ENCODE assay signal across 9 mouse cellular contexts in the genomic region with DNA sequence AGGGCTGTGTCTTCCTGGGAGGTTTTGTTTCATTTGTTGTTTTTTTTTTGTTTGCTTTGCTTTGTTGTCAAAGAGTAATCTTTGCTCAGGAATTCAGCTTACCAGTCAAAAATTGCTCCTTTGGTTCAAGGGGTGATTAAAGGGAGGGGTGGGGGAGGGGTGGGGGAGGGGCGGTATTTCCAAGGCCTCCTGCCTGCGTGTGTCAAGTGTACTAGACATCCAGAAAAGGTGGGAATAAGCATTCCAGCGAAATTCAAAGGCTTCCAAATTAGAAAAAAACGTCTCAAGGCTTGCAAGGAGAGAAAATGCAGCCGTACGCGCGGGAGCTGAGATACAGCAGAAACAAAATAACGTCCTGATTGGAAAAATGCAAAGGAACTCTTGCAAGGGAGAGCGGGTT. TPM values are rescaled to one million over a fixed set of nuclear protein-coding genes. Genes with fewer than 3 reads are reported as not detected.
DNase-seq lines count a peak whose midpoint lies in the region; ATAC-seq and TF ChIP-seq lines count a peak whose summit lies in the region.
"Had no signal": no experiment of that assay in that cellular context is flagged by ENCODE, and none has a peak within 500 bp of the region (broad histone marks: within the 10 kb centered on the region; RNA-seq: fewer than 3 reads in every experiment).

No protein-coding gene starts in this region.

- peak overlapping the region; percentile 80 for H3K27ac ChIP-seq in kidney, embryonic 16.5 days (ENCODE audit: low read length)
- no peak overlapping the region for H3K27ac ChIP-seq in embryonic facial prominence, embryonic 11.5 days (replicated peaks; ENCODE audit: low read depth, low read length)
- H3K27ac ChIP-seq in hindbrain, embryonic 13.5 days, result peak overlapping the region; percentile 77
- H3K27ac ChIP-seq in midbrain, postnatal 0 days (ENCODE audit: low read depth, low read length), result peak overlapping the region; percentile 51
- H3K27ac ChIP-seq: liver, embryonic 14.5 days had no signal

- no peaks in the 10 kb centered on the region for H3K9me3 ChIP-seq in kidney, embryonic 16.5 days (ENCODE audit: low read length)
- H3K9me3 ChIP-seq in embryonic facial prominence, embryonic 11.5 days (replicated peaks; ENCODE audit: control insufficient read depth, low read length), result no peaks in the 10 kb centered on the region
- no peaks in the 10 kb centered on the region for H3K9me3 ChIP-seq in hindbrain, embryonic 13.5 days
- no peaks in the 10 kb centered on the region for H3K9me3 ChIP-seq in midbrain, postnatal 0 days (ENCODE audit: low read length)

- 31% methylated on average over 10 of the region's 10 CpGs for WGBS in kidney, embryonic 16.5 days
- WGBS in embryonic facial prominence, embryonic 11.5 days, result 33% methylated on average over 10 of the region's 10 CpGs
- 21% methylated on average over 10 of the region's 10 CpGs for WGBS in hindbrain, embryonic 13.5 days
- WGBS in midbrain, postnatal 0 days, result 8% methylated on average over 10 of the region's 10 CpGs

- H3K9ac ChIP-seq in kidney, embryonic 16.5 days (replicated peaks; ENCODE audit: low read length), result peak overlapping the region; percentile 37
- peak overlapping the region; percentile 43 for H3K9ac ChIP-seq in embryonic facial prominence, embryonic 11.5 days (replicated peaks; ENCODE audit: low read length)
- H3K9ac ChIP-seq in hindbrain, embryonic 13.5 days, result peak overlapping the region; percentile 60
- peak overlapping the region; percentile 46 for H3K9ac ChIP-seq in midbrain, postnatal 0 days (replicated peaks; ENCODE audit: low read length, poor library complexity, severe bottlenecking)
- H3K9ac ChIP-seq: liver, embryonic 14.5 days had no signal

- no peaks in the 10 kb centered on the region for H3K36me3 ChIP-seq in kidney, embryonic 16.5 days (ENCODE audit: insufficient read depth, low read length)
- no peaks in the 10 kb centered on the region for H3K36me3 ChIP-seq in embryonic facial prominence, embryonic 11.5 days (replicated peaks; ENCODE audit: control insufficient read depth, insufficient read depth, low read depth, low read length)
- H3K36me3 ChIP-seq in hindbrain, embryonic 13.5 days, result no peaks in the 10 kb centered on the region
- no peaks in the 10 kb centered on the region for H3K36me3 ChIP-seq in midbrain, postnatal 0 days (ENCODE audit: insufficient read depth, low read length)

- H3K4me3 ChIP-seq in kidney, embryonic 16.5 days (ENCODE audit: low read length), result peak overlapping the region; percentile 6; the same call in 1 of the 2 replicates
- H3K4me3 ChIP-seq in embryonic facial prominence, embryonic 11.5 days (ENCODE audit: low read depth, low read length), result no peak overlapping the region
- H3K4me3 ChIP-seq in hindbrain, embryonic 13.5 days, result 0 out of 2 replicates have a peak overlapping the region, but pooled peaks have one; percentile 7
- peak overlapping the region; percentile 14; the same call in 1 of the 2 replicates for H3K4me3 ChIP-seq in midbrain, postnatal 0 days (ENCODE audit: low read depth, low read length)

- H3K4me2 ChIP-seq in kidney, embryonic 16.5 days (replicated peaks; ENCODE audit: low read depth, low read length), result peak overlapping the region; percentile 35
- peak overlapping the region; percentile 1; the same call in 1 of the 2 replicates for H3K4me2 ChIP-seq in embryonic facial prominence, embryonic 11.5 days (ENCODE audit: low read depth, low read length)
- peak overlapping the region; percentile 46 for H3K4me2 ChIP-seq in hindbrain, embryonic 13.5 days
- H3K4me2 ChIP-seq in midbrain, postnatal 0 days (ENCODE audit: low read depth, low read length, poor library complexity, severe bottlenecking), result peak overlapping the region; percentile 45

- no peak for DNase-seq in kidney, postnatal 25 days
- DNase-seq in embryonic facial prominence, embryonic 11.5 days (ENCODE audit: low spot score), result peak; percentile 22
- no peak for DNase-seq in midbrain, postnatal 0 days (ENCODE audit: low spot score)
- DNase-seq in cerebellum, postnatal 36 days, result no peak
- DNase-seq in thymus, adult 18-20 months, result no peak
- DNase-seq in urinary bladder, adult 18-20 months (ENCODE audit: low spot score in 2 of 2), result no peak

- H3K4me1 ChIP-seq in kidney, embryonic 16.5 days (ENCODE audit: insufficient read depth, low read length), result peaks cover 13% of the 10 kb centered on the region
- peaks cover 5% of the 10 kb centered on the region for H3K4me1 ChIP-seq in embryonic facial prominence, embryonic 11.5 days (ENCODE audit: control insufficient read depth, insufficient read depth, low read length)
- peaks cover 24% of the 10 kb centered on the region for H3K4me1 ChIP-seq in hindbrain, embryonic 13.5 days (replicated peaks)
- H3K4me1 ChIP-seq in midbrain, postnatal 0 days (ENCODE audit: insufficient read depth, low read length), result peaks cover 6% of the 10 kb centered on the region; the same call in 1 of the 2 replicates

- H3K27me3 ChIP-seq in kidney, embryonic 16.5 days (ENCODE audit: insufficient read depth, low read length), result no peaks in the 10 kb centered on the region
- no peaks in the 10 kb centered on the region for H3K27me3 ChIP-seq in embryonic facial prominence, embryonic 11.5 days (ENCODE audit: control insufficient read depth, insufficient read depth, low read length)
- H3K27me3 ChIP-seq in hindbrain, embryonic 13.5 days, result no peaks in the 10 kb centered on the region
- H3K27me3 ChIP-seq in midbrain, postnatal 0 days (ENCODE audit: insufficient read depth, low read length), result no peaks in the 10 kb centered on the region

- ATAC-seq in kidney, embryonic 16.5 days (ENCODE audit: low FRiP score, low TSS enrichment), result 0 out of 2 replicates have a peak, but pooled peaks have one; percentile 7
- ATAC-seq in embryonic facial prominence, embryonic 11.5 days (replicated peaks; ENCODE audit: insufficient number of reproducible peaks, low FRiP score, low TSS enrichment, low read depth), result no peak
- ATAC-seq in hindbrain, embryonic 13.5 days (ENCODE audit: low FRiP score), result no peak
- no peak for ATAC-seq in midbrain, postnatal 0 days (ENCODE audit: low FRiP score)

- no peak for TF ChIP-seq CTCF in midbrain, postnatal 0 days (IDR thresholded peaks at IDR 0.05)

RNA-seq across cellular contexts. Expression of gene Cd180, which starts 5.0 kb away (rescaled TPM):
- polyA plus RNA-seq in kidney, embryonic 16.5 days (2015; fragmentation: Nextera tagmentation; extraction: Ambion mirVana), result 0.24 and 0.29 TPM in 2 replicates
- 0.25 and 0.38 TPM in 2 replicates for polyA plus RNA-seq in embryonic facial prominence, embryonic 11.5 days (2014; fragmentation: Nextera tagmentation; extraction: Ambion mirVana)
- 0.57 and 0.76 TPM in 2 replicates for polyA plus RNA-seq in hindbrain, embryonic 13.5 days (2015; fragmentation: Nextera tagmentation; extraction: Ambion mirVana)
- total RNA-seq in midbrain, postnatal 0 days (2014; rRNA removed), result 1.3 and 3.2 TPM in 2 replicates
- 0.58 and 0.60 TPM in 2 replicates for polyA plus RNA-seq in midbrain, postnatal 0 days (2015; fragmentation: Nextera tagmentation; extraction: Ambion mirVana)
